Mouse (Mus musculus) lung, adult 2 months (tissue): ENCODE results near the gene Gsdma3.
"Not testable (repeated sequence)": the region's sequence is repeated elsewhere in the genome, so short reads cannot be mapped to it uniquely, and the experiment has no call there.

Experiments used
- CTCF ChIP-seq: fragments of 200-500 bp; IDR thresholded peaks from 2 replicates; pipeline ENCODE4 v1.5.1; 2011; ENCODE audit warnings: mild to moderate bottlenecking, low read length, control low read depth; ENCODE audit not compliant: insufficient read depth
- POLR2A ChIP-seq: fragments of 200-500 bp; IDR thresholded peaks from 2 replicates; pipeline ENCODE4 v1.6.1; 2011; ENCODE audit warnings: low read depth, mild to moderate bottlenecking, control low read depth, low read length, borderline replicate concordance; ENCODE audit errors: extremely low read depth

GRCm38 (mm10) chr11:98604911-98605310 is 21.2 kb upstream of the Gsdma3 start:
- not testable (repeated sequence) for TF ChIP-seq POLR2A, CTCF
